Mouse (Mus musculus) cortical plate, adult 2 months (tissue): Measurements from ENCODE around the gene Retsat.

Experiments used
- CTCF ChIP-seq: fragments of 200-500 bp; IDR thresholded peaks from 2 replicates; pipeline ENCODE4 v1.5.1; 2011; ENCODE audit warnings: mild to moderate bottlenecking, control low read depth, low read length; ENCODE audit not compliant: insufficient read depth; ENCODE audit errors: extremely low read depth
- POLR2A ChIP-seq: fragments of 200-500 bp; IDR thresholded peaks from 2 replicates; pipeline ENCODE4 v1.6.1; 2011; ENCODE audit warnings: mild to moderate bottlenecking, low read length, control low read depth; ENCODE audit not compliant: insufficient read depth; ENCODE audit errors: extremely low read depth

DNA sequence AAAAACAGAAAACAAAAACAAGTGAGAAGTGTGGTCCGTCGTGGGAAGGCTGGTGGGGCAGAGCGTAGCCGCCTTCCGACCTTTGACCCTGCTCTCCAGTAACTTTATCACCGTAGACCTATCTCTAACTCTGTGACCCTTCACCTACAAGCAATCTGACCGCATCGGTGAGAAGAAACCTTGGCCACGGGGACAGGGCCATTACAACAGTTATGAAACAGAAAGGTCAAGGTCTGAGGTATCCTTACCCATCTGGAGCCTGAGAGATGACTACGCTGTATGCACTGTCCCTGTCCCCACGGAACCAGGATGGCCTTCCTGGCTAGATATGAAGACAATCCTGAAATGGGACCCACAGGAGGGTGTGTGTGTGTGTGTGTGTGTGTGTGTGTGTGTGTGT is 14.1 kb upstream of the Retsat start:
- no peak for TF ChIP-seq CTCF
- TF ChIP-seq POLR2A = no peak
